Mouse (Mus musculus): Measurements from ENCODE around the gene Olfr1357.
A peak's percentile ranks its signal among the peaks of the same experiment; 100 is the strongest.

Olfr1357 gene

DNA sequence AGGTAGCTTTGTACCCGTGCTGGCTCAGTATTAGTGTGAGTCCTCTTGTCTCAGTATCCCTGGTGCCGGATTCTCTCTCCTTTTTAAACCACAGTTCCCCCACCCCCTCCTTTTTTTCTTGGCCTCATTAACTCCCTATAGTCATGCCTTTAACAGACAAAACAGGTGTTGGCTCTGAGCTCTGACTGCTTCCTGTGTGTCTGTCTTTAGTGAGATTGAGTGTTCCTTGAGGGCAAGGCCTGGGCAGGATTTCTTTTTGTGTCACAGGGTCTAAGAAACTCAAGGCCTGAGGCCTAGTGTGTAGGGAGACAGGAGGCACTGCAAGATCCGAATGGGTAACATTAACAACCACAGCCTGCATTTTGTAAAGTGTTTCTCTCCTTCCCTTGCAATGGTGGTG lies 39.7 kb downstream of the Olfr1357 start:
- no peak for DNase-seq

DNA sequence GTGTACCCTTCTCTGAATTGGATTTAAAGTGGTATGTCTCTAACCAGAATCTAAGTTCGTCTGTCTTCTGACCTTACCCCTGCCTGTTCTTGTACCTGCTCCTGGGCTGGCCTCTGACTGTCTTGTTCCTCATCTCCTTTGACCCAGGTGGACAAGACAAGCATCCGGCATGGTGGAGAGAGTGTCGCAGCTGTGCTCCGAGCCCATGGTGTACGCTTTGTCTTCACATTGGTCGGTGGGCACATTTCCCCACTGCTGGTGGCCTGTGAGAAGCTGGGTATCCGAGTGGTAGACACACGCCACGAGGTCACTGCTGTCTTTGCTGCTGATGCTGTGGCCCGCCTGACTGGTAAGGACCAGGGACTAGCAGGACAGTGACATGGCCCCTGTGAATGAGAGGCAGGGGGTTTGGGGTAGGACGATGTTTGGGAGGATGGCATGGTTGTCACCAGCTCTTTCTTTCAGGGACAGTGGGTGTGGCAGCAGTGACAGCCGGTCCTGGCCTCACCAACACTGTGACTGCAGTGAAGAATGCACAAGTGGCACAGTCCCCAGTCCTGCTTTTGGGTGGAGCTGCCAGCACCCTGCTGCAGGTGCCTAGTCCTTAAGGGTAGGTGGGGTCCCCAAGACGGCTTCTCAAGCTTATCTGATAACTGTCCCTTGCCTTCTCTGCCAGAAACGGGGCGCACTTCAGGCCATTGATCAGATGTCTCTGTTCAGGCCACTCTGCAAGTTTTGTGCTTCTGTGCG lies 41.3 kb downstream of the Olfr1357 start:
- DNase-seq = no peak

DNA sequence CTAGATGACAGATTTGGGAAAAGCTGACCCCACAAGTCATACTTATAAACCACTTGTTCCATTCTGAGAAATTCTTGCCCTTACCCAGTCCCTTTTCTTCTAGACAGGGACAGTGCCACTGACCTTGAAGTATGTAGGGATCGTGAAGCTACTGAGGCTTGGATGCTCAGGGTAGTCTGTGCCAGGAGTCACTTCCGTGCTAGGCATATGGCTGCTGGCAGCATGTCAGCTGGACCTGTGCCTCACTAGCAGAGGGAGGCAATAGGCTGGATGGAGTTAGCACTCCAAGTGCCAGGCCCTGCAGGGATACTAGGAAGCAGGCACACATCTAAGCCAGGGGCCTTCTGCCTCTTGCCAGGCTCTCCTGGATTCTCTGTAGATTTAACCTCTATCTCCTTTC lies 42.2 kb downstream of the Olfr1357 start:
- DNase-seq = peak; percentile 77

DNA sequence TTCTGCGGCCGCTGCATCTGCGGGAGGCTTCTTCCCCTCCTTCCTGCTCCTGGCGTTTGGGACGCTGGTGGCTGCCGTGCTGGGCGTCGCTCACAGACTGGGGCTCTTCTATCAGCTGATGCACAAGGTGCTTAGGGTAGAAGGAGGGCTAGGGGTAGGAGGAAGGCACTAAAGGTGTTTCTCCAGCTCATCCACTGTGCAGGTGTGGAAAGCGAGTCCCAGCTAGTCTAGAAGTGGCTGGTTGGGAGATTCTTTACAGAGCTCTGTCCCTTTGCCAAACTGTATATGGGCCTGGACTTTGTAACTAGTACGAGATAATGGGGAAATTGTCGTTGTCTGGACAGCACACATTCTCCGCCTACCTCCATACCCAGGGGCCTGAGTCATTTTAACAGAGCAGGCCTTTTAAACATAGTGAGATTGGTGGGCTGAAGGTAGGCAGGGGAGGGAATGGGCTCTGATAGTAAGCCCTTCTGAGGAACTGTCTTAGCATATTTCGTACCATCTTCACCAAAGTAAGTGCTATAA lies 42.7 kb downstream of the Olfr1357 start:
- DNase-seq = no peak

DNA sequence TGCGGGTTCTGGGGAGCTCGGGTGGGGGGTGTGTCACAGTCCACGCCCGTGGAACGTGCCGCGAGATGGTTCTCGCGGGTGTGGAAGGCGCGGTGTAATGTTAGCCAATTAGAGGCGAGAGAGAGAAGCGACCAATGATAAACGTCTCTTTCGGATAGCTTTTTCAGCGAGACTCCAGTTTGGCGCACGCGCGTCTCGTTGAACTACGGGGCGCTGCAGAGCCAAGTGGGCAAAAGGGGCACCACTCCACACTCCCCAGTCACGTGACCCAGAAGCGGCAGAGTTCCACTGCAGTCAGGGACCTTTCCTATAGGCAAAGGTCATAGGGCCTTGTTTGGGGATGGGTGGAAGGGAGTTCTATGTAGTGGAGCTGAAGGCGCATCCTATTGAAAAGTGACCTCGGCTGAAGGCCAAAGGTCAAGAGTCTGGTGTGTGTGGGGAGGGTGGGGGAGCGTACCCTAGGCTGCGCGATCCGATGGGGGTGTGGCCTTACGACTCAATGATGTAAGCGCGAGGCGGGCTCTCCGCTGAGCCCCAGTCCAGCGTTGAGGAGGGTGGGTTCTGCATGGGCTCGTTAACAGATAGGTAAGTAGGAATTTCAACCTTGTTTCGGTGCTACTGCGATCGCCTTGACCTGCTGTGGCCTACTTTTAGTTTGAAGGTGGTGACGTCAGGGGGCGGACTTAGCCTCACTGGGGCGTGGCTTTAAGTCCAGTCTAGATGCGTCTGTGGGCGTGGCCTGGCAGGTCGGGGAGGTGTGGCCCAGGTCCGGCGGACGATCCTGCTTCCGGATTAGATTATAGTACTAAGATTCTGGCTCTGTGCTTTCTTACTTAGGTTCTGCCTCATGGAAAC lies 43.4 kb downstream of the Olfr1357 start, which contains the start of gene Ilvbl:
Gene Ilvbl, plus strand, starts transcription at position 97 of the 855 bp plus-strand sequence.
- DNase-seq = peak; percentile 98

DNA sequence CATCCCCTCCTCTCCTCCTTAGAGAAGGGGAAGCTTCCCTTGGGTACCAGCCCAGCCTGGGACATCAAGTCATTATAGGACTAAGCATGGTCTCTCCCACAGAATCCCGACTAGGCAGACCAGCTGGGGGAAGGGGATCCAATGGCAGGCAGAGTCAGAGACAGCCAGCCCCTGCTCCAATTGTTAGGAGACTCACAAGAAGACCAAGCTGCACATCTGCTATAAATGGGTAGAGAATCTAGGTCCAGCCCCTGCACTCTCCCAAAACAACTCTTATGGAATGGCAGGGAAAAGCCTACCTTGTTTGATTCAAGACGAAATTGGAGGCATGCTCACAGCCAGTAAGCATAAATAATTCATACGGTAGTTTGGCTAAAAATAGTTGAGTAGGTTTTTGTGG lies 44.6 kb downstream of the Olfr1357 start:
- DNase-seq = no peak

DNA sequence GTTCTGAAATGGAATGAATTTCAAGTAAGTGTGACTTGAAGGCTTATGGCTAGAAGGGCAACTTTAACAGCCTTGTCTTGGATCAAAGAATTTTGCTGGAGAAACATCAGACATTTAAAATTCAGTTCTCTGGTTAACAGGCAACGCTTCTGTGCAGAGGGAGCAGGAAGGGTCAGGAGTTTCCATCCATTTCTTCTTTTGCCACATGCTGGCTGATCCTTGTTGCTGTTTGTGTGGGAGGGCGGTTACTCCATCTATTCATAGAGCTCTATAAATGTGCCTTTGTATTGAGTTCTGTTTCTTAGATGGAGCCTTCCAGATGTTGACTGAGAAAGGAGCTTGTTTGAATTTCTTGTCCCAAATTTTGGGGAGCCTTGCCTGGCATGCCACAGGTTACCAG lies 47.0 kb downstream of the Olfr1357 start:
- no peak for DNase-seq

DNA sequence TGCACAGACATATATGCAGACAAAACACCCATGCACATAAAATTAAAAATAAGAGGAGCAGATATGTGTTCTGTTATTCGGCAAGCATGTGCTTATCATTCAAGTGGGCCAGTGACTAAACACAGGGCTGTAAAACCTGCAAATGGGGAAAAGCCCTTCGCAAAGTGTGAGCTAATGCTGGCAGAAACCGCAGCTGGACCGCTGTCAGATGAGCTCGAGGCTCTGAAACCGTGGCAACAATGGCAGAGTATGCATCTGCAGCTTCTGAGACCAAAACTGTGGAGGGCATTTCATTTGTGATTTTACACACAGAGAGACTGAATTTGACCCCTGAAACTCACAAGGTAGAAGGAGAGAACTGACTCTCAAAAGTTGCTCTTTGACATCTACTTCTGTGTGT lies 47.5 kb downstream of the Olfr1357 start:
- DNase-seq = no peak

DNA sequence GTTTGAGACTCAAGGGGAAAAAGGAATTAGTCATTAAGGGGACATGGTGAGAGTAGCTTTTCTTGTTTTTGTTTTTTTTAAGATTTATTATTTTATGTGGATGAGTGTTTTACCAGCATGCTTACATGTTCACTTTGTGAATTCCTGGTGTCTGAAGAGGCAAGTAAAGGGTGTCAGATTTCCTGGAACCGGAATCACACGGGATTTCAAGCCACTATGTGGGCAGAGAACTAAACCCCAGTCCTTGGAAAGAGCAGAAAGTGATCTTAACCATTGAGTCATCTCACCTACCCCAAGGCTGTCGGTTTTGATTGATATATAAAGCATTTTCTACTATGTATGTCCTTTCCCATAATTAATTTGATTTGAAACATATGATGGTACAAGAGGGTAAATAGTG lies 48.2 kb downstream of the Olfr1357 start:
- no peak for DNase-seq

DNA sequence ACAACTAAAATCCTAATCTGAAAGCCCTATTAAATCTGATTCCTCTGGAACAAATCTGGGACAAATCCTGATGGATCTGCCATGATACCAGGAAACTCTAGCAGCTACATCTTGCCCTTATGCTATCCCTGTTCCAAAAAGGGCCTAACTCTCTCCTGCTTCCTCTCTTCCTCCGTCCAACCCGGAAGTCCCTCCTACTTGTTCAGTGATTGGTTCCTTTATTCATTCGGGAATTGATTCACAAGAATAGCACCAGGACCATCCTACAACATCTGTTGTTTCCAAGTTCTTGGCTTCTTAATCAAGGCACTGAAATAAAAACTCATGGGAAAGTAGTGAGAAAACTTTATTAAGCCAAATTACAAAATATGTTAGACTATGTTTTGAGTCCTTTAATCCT lies 48.7 kb downstream of the Olfr1357 start:
- no peak for DNase-seq

DNA sequence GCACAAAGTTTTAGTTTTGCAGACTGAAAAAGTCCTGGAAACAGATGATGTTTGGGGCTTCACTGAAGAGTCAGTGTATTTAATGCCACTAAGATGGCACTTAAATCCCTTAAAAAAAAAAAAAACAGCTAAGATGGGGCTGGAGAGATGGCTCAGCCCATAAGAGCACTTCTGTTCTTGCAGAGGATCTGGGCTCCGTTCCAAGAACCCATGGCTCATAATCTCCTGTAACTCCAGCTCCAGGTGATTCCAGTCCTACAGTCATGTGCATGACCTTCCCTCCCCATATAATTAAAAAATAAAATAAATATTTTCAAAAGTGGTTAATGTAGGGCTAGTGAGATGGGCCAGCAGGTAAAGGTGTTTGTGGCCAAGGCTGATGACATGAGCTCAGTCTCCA lies 52.8 kb downstream of the Olfr1357 start:
- no peak for DNase-seq
